Mouse (Mus musculus) hindbrain, postnatal 0 days (tissue): Measurements from ENCODE around the gene Gadl1. TPM values are rescaled to one million over a fixed set of nuclear protein-coding genes. Genes with fewer than 3 reads are reported as not detected.
A peak's percentile ranks its signal among the peaks of the same experiment; 100 is the strongest.

ENCODE experiments used
- ATAC-seq: fragments of 200-750 bp; cut with Nextera tagmentation; 2 replicates; pipeline ENCODE4 v1.8.0; 2017; ENCODE audit warnings: mild to moderate bottlenecking, moderate TSS enrichment, moderate library complexity
- DNase-seq: peaks from one replicate; pipeline ENCODE4 v3.0.0-alpha.2; 2015; ENCODE audit warnings: low spot score
- H3K27ac ChIP-seq: fragments of 300-500 bp; sonication (generic); 2 replicates; pipeline ENCODE4 v1.5.1; 2014; ENCODE audit warnings: mild to moderate bottlenecking
- H3K27me3 ChIP-seq: fragments of 300-500 bp; sonication (generic); 2 replicates; pipeline ENCODE4 v1.6.1; 2014; ENCODE audit warnings: low read length, mixed read lengths; ENCODE audit not compliant: insufficient read depth
- H3K36me3 ChIP-seq: fragments of 300-500 bp; sonication (generic); 2 replicates; pipeline ENCODE4 v1.6.1; 2014; ENCODE audit warnings: low read length, mixed read lengths; ENCODE audit not compliant: insufficient read depth
- H3K4me1 ChIP-seq: fragments of 300-500 bp; sonication (generic); 2 replicates; pipeline ENCODE4 v1.6.1; 2014; ENCODE audit warnings: antibody characterized with exemption, low read length, mixed read lengths; ENCODE audit not compliant: insufficient read depth
- H3K4me2 ChIP-seq: fragments of 300-500 bp; sonication (generic); 2 replicates; pipeline ENCODE4 v1.6.1; 2014; ENCODE audit warnings: low read depth, mild to moderate bottlenecking, low read length, moderate library complexity, mixed read lengths
- H3K4me3 ChIP-seq: fragments of 300-500 bp; sonication (generic); 2 replicates; pipeline ENCODE4 v1.5.1; 2014; ENCODE audit warnings: low read length
- H3K9ac ChIP-seq: fragments of 300-500 bp; sonication (generic); replicated peaks from 2 replicates; pipeline ENCODE4 v1.6.1; 2014; ENCODE audit warnings: mild to moderate bottlenecking, low read length, moderate library complexity, mixed read lengths
- H3K9me3 ChIP-seq: fragments of 300-500 bp; sonication (generic); 2 replicates; pipeline ENCODE4 v1.6.1; 2016; ENCODE audit warnings: low read length, mixed read lengths
- CTCF ChIP-seq: IDR thresholded peaks from 2 replicates; pipeline ENCODE4 v1.5.1; 2016; ENCODE audit warnings: antibody characterized with exemption, control low read depth, low read depth
- WGBS: fragments of 180-500 bp; shearing (Covaris S2); extraction: QIAGEN DNeasy Blood & Tissue Kit; methylation state at CpG from one replicate; pipeline ENCODE4 v1.1.7; 2014; 5-methylcytosine and 5-hydroxymethylcytosine counted together
- polyA plus RNA-seq: library from polyadenylated mRNA; unstranded; fragments of >200 nt; fragmentation: Nextera tagmentation; extraction: Ambion mirVana; gene quantifications from 2 replicates; pipeline ENCODE4 v1.2.1, GENCODE M21; 2015
- total RNA-seq: library from RNA; depleted of rRNA; stranded (reverse); fragments of >200 nt; gene quantifications from 2 replicates; pipeline ENCODE4 v1.2.3, GENCODE M21; 2014; rRNA removed

The Gadl1 gene
- not detected in 2 replicates for total RNA-seq
- 0.24 and 0.25 TPM in 2 replicates for polyA plus RNA-seq

GRCm38 (mm10) chr9:115909155-115909554, at the start of gene Gadl1:
Gene Gadl1, plus strand, starts transcription at chr9:115909455.
- 71% methylated on average over 9 of the region's 9 CpGs for WGBS
- ATAC-seq (no peak), DNase-seq (no peak)
- TF ChIP-seq CTCF: no peak
- H3K4me2 ChIP-seq: 0 out of 2 replicates have a peak within 1 kb of the TSS, but pooled peaks have one; percentile 27
- H3K36me3 ChIP-seq: no peaks in the 10 kb centered on the region
- H3K27ac ChIP-seq: no peak within 1 kb of the TSS
- H3K4me3 ChIP-seq: no peak within 1 kb of the TSS
- no peaks in the 10 kb centered on the region for H3K9me3 ChIP-seq
- no peaks in the 10 kb centered on the region for H3K27me3 ChIP-seq
- no peaks in the 10 kb centered on the region for H3K4me1 ChIP-seq
- H3K9ac ChIP-seq: no peak within 1 kb of the TSS

DNA sequence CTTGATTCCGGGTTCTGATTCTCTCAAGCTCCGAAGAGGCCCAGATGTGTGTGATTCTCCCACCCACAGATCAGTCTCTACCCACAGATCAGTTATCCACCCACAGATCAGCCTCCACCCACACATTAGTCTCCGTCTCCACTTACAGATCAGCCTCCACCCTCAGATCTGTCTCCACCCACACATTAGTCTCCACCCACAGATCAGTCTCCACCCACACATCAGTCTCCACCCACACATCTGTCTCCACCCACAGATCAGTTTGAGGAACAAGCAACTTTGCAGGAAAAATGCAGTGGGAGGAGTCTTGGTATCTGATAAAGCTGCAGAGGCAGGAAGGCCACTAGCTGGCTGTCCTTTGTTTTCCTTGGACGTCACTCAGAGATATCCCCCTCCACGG, 46.5 kb upstream of the Gadl1 start:
- Histone ChIP-seq H3K4me3 (no peak overlapping the region), H3K4me2 (no peak overlapping the region), H3K36me3 (no peaks in the 10 kb centered on the region), H3K9ac (no peak overlapping the region), H3K9me3 (no peaks in the 10 kb centered on the region), H3K27ac (no peak overlapping the region), H3K4me1 (no peaks in the 10 kb centered on the region), H3K27me3 (no peaks in the 10 kb centered on the region)
- DNase-seq: no peak
- ATAC-seq: no peak
- no peak for TF ChIP-seq CTCF
- WGBS: 78% methylated on average over 5 of the region's 5 CpGs

DNA sequence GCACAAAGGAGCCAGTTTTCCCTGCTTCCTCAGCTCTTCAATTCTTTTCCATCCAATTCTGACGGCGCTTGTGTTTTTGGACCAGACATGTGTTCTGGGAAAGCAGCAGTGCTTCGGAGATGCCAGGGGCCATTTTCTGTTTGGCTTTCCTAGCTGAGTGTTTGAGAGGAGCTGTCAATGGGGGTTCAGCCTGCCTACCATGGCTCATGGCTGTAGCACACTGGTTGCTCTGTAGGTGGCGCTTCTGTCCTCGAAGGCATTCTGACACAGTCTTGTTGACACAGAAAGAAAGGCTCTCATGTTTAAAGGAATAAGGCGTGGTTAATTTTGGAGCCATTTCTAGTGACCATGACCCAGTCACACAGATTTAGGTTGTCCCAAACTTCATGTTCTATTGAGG, 45.9 kb upstream of the Gadl1 start:
- peak; percentile 20; the same call in 1 of the 2 replicates for TF ChIP-seq CTCF
- Histone ChIP-seq H3K27me3 (no peaks in the 10 kb centered on the region), H3K9me3 (no peaks in the 10 kb centered on the region), H3K4me1 (no peaks in the 10 kb centered on the region), H3K4me3 (no peak overlapping the region), H3K9ac (no peak overlapping the region), H3K4me2 (no peak overlapping the region), H3K27ac (no peak overlapping the region), H3K36me3 (no peaks in the 10 kb centered on the region)
- 69% methylated on average over 6 of the region's 6 CpGs for WGBS
- DNase-seq (no peak), ATAC-seq (no peak)

DNA sequence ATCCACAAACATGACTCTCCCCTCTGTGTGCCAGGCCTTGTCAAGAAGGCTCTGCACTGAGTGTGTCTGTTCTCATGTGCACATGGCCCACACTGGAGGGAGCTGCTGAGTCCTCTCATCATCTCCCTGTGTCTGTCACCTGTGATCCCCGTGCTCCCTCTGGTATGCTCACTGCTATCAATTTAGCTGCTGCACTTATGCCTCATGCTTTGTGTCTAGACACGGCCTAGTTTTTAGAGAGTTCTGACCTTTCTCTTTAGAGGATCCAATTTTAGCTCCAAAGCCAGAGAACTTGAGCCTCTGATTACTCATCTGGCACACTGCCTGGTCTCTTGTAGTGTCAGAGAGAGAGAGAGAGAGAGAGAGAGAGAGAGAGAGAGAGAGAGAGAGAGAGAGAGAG, 42.0 kb upstream of the Gadl1 start:
- Histone ChIP-seq H3K36me3 (no peaks in the 10 kb centered on the region), H3K27me3 (no peaks in the 10 kb centered on the region), H3K27ac (no peak overlapping the region), H3K9me3 (no peaks in the 10 kb centered on the region), H3K4me3 (no peak overlapping the region), H3K4me2 (no peak overlapping the region), H3K4me1 (0 out of 2 replicates have a peak, but pooled peaks cover 3% of the 10 kb centered on the region), H3K9ac (no peak overlapping the region)
- TF ChIP-seq CTCF: no peak
- DNase-seq (peak; percentile 55), ATAC-seq (no peak)
- WGBS: 46% methylated on average over 2 of the region's 2 CpGs

GRCm38 (mm10) chr9:115870168-115870567, 39.1 kb upstream of the Gadl1 start:
- ATAC-seq: no peak
- Histone ChIP-seq H3K9me3 (no peaks in the 10 kb centered on the region), H3K4me2 (no peak overlapping the region), H3K27me3 (no peaks in the 10 kb centered on the region), H3K27ac (no peak overlapping the region), H3K4me3 (no peak overlapping the region), H3K36me3 (no peaks in the 10 kb centered on the region), H3K9ac (no peak overlapping the region), H3K4me1 (0 out of 2 replicates have a peak, but pooled peaks cover 3% of the 10 kb centered on the region)
- WGBS: 90% methylated on average over 13 of the region's 13 CpGs
- peak; percentile 43 for TF ChIP-seq CTCF
- DNase-seq: peak; percentile 34

GRCm38 (mm10) chr9:115870640-115871039, 38.6 kb upstream of the Gadl1 start:
- Histone ChIP-seq H3K4me2 (no peak overlapping the region), H3K27ac (no peak overlapping the region), H3K9ac (no peak overlapping the region), H3K27me3 (no peaks in the 10 kb centered on the region), H3K4me3 (no peak overlapping the region), H3K9me3 (no peaks in the 10 kb centered on the region), H3K36me3 (no peaks in the 10 kb centered on the region), H3K4me1 (0 out of 2 replicates have a peak, but pooled peaks cover 3% of the 10 kb centered on the region)
- ATAC-seq (no peak), DNase-seq (no peak)
- WGBS: 90% methylated on average over 5 of the region's 5 CpGs
- TF ChIP-seq CTCF: no peak

- H3K27me3 ChIP-seq: no peaks in the 10 kb centered on the region
- H3K4me1 ChIP-seq: no peaks in the 10 kb centered on the region
- ATAC-seq (no peak), DNase-seq (no peak)
- H3K9ac ChIP-seq: no peak overlapping the region
- WGBS: 87% methylated on average over 6 of the region's 6 CpGs
- no peak overlapping the region for H3K4me3 ChIP-seq
- TF ChIP-seq CTCF: no peak
- H3K27ac ChIP-seq: no peak overlapping the region
- H3K9me3 ChIP-seq: no peaks in the 10 kb centered on the region
- H3K4me2 ChIP-seq: no peak overlapping the region
- no peaks in the 10 kb centered on the region for H3K36me3 ChIP-seq
Observed at GRCm38 (mm10) chr9:115880500-115880899, 28.8 kb upstream of the Gadl1 start.
